Mouse (Mus musculus): ENCODE data around the gene Farp1. TPM values are rescaled to one million over a fixed set of nuclear protein-coding genes. Genes with fewer than 3 reads are reported as not detected.
"Not testable (repeated sequence)": the region's sequence is repeated elsewhere in the genome, so short reads cannot be mapped to it uniquely, and the experiment has no call there.

Farp1 gene
- total RNA-seq, 2 experiments from 2014 or later, result 7.2 to 8.3 TPM

DNA sequence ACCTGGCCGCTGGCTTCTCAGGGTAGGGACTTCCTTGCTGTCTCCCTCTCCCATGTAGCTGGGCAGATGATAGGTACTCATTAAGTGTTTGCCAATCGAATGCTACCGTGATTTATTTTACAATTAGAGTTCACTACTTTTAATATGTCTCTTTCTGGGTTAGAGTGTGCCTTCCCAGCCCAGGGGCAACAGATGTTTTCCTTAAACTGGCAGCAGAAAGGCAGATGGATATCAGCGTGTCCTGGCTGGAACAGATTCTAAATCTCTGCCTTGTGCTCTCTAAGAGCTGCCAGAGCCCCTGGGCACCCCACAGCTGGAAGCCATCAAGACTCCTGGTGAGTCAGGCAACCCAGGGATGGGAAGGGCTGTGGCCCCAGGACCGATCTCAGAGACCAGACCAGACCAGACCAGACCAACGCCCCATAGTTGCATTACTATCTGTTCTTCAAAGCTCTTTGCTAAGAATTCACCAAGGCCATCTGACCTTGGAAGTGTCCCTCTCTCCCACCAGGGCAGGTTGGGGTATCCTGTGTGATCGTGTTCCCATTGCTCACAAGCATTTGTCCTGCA, 69.8 kb downstream of the Farp1 start:
- DNase-seq, result no peak

DNA sequence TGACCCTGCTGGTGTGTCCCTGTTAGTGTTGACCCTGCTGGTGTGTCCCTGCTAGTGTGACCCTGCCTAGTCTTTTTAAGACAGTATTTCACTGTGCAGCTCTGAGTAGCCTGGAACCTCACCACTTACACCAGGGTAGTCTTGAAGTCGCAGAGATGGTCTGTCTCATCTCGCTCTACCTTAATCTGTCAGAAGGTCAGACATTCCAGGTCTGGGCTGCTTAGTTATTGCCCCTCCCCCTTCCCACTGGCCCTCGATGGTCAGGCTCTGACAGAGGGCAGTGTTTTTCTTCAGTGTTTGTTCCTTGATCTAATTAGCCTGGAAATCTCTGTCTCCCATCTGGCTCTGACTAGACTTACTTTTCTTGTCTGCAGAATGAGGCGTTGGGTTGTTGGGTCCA, 71.9 kb downstream of the Farp1 start:
- no peak for DNase-seq

DNA sequence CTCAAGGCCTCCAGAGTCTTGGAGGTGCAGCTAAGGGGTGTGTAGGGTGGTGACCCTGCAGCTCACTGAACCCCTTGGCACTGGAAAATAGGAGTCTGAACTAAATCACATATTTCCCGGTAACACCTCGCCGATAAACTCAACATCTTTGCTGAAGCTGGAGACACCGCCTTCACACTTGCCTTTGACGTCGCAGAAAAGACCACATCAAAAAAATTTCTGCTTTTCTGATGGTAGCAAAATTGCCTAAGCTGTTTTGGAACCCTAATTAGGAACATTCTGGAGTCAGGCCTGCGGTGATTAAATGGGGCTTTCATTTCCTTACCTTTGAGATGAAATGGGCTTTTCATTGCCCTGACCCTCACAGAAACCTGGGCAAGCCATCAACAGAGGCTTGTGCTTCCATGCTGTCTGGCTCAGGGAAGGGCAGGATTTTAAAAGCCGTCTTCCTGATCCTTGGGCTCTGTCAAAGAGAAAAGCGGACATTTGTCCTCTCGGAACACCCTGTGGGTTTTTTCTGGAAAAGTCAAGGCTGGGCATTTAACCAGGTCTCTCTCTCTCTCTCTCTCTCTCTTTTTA, 72.8 kb downstream of the Farp1 start:
- DNase-seq, result no peak

DNA sequence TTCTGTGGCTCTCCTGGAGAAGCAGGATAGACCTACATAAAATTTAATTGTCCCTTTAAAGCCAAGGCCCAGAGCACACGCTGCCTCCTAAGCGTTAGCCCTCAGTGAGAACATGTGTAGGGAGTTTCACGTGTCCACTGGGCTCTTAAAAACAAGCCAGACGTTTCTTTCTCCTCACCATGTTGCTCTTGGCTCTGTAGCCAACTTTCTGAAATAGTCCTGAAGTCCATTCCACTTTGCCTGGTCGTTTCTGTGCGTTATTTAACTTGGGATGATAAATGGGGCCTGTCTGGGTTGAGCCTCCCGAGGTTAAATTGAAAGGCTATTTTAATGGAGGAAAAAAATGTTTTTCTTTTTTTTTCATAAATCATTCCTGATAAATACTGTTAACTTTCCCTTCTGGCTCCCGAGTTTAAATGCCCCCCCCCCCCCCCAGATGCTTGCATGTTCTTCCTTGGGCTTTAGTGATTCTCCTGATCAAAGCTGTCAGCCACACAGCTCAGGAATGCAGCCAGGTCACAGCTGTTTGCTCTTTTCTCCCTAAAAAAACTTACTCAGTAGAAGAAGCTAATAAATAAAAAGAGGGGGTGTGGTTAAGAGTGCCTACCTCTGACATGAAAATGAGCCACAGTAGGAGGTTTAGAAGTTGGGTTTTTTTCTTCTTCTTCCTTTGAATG, 73.6 kb downstream of the Farp1 start:
- no peak for DNase-seq

- no peak for DNase-seq
Observed at GRCm38 (mm10) chr14:121109116-121109504, 74.1 kb downstream of the Farp1 start.

DNA sequence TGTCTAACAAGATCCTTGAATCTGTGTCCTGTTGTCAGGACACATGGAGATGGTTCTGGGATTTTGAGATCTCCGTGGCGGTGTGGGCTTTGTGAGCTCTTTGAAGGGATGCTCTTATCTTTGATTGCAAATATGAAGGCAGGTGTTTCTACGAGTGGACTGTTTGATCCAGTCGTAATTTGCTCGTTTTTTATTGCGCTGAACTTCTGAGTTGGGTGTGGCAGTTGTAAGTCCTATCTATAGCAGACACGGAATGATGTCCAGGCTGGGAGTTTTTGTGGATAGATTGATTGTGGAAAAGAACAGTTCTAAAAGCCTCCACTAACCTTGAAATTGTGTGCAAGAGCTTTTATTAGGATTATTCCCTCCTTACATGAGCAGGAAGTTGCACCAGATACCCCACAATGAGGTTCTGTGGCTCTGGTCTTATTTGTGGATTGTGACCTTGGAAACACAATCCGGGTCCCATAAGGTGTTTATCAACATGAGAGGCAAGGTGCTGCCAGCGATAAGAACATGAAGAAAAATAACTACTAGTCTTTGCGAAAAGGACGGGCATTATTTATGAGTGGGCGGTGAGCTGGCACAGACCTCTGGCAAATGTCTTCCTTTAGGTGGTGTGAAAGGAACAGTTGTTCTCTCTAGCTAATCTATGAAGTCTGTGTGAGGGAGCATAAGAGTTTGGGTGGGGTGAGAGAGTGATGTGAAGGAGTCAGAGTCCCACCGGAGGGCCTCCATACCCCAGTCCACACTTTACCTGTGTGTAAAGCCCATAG, 75.7 kb downstream of the Farp1 start:
- DNase-seq, result no peak

- DNase-seq, result no peak
Observed at GRCm38 (mm10) chr14:121112061-121112460, 77.1 kb downstream of the Farp1 start.

GRCm38 (mm10) chr14:121113785-121114184, 78.8 kb downstream of the Farp1 start:
- no peak for DNase-seq

GRCm38 (mm10) chr14:121116696-121117095, 81.7 kb downstream of the Farp1 start:
- no peak for DNase-seq

GRCm38 (mm10) chr14:121118860-121119259, 83.9 kb downstream of the Farp1 start:
- DNase-seq, result no peak

- no peak for DNase-seq
Observed at GRCm38 (mm10) chr14:121121664-121122063, 86.7 kb downstream of the Farp1 start.

- DNase-seq, result no peak
Observed at GRCm38 (mm10) chr14:121122852-121123251, 87.9 kb downstream of the Farp1 start.

DNA sequence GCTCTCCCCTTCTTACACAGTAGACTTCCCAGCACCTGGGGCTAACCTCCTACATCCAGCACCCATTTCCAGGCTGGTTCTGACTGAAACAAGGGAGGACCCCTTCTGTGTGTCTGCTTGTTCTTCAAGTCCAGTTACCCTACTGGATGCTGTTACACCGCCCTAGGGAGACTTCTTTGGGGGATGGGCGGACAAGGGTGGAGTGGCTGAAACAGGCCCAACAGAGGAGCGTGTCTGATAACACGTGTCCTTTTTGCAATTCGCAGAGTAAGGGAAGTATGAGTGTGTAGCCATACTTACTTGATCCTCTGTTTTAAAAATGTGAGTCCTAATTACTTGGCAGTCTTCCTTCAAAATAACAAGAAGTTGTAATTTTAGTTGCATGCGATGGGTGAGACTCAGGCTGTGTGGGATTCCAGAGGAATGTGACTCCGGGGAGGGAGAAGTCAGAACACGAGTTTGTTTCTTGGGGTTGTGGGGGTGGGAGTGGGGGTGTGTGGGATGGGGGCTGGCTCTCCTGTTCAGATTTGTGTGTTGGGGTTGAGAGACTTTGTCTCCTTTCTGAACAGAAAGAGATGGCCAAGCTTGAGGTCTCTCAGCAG, 89.5 kb downstream of the Farp1 start:
- no peak for DNase-seq

DNA sequence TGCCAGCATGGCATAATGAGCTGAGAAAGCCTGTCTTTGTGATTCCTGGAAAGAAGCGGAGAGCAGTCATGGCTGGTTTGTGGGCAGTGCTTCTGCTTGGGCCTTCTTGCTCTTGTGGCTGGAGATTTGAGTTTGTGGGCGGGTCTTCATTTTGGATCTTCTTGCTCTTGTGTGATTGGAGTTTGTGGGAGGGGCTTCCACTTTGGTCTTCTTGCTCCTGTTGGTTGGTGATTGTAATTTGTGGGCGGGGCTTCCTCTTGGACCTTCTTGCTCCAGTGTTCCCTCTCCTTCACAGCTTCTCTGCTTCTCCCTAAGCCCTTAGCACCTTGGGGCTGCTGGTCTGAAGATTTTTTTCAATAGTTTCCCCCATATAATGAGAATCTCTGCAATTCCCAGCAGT, 90.7 kb downstream of the Farp1 start:
- no peak for DNase-seq

GRCm38 (mm10) chr14:121126291-121126690, 91.3 kb downstream of the Farp1 start:
- no peak for DNase-seq

DNA sequence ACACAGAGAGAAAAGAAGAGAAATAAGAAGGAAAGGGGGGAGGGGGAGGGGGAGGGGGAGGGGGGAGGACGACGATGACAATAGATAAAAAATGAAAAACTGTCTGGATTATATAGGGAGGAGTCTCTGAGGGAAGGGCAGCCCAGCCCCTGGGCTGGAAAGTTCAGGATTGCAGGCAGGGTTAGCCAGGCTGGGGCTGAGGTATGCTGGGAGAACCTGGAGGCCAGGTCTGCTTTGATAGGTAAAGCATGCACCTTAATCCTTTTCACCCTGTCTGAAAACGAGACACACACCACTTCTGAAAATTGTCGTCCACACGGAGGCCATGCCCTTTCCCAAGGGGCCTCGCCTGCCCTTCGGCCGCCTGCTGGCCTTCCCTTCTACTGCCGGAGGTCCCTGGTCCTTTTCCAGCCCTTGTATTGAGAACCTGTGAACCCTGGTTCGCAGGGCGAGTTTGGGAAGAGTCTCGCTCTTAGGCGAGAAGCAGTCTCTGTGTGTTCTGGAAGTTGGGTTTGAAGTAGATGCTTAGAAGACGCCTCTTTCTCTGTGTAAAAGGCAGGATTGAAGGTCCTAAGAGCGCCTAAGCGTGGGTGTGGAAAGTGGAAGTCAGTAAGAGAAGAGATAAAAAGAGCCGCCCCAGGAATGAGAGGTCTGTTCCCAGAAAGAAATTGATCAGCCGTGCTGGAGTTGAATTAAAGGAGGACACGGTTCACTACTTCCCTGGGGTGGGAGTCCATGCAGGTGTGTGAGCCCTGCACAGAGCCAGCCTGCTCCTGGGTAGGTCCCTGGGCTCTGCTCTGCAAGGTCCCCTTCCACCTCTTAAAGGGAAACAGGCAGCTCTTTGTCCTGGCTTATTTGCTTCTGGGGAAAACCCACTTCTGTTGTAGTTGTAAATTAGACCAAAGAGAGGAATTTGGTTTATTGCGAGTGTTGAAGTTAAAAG, 94.1 kb downstream of the Farp1 start:
- no peak for DNase-seq

DNA sequence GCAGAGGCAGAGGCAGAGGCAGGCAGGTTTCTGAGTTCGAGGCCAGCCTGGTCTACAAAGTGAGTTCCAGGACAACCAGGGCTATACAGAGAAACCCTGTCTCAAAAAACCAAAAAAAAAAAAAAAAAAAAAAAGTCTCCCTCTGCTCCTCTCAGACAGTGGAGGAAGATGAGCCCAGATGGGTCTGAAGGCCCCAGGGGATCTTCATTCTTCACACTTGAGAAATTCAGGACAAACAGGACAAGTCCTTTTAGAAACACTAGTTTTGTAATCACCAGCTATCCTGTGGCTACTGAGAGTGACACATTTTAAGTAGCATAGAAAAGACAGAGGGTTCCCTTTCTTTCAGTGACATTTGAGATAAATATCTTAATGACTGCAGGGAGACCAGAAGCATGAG, 95.4 kb downstream of the Farp1 start:
- DNase-seq, result not testable (repeated sequence)

- DNase-seq, result no peak
Observed at GRCm38 (mm10) chr14:121134414-121134813, 99.4 kb downstream of the Farp1 start.

DNA sequence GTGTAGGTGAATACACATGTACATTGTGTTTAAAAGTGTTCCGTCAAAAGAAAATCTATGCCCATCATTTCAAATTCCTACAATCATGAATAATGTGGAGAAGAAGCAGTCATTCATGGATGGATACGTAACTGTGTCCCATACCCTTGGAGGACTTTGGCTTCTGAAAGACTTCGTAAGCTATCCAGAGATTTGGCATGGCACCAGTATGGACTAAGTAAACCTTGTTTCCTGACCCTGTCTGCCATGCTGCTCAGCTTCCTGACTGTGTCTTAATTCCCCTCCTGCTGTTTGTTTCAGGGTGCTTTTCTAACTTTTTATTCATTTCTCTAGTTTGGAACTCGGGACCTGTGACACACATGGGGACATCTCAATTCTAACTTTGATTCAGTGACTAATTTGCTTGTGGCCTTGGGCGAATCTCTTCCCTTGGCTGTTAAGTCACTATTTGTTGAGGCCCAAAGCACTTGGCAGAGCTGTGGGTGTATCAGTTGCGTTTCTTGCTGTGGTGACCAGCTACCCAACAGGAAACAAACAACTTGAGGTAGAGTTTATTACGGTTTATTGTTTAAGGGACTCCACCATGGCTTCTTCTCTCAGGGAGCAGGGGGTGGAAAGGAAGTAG, 108.9 kb downstream of the Farp1 start:
- DNase-seq, result no peak

GRCm38 (mm10) chr14:121144496-121144895, 109.5 kb downstream of the Farp1 start:
- no peak for DNase-seq

DNA sequence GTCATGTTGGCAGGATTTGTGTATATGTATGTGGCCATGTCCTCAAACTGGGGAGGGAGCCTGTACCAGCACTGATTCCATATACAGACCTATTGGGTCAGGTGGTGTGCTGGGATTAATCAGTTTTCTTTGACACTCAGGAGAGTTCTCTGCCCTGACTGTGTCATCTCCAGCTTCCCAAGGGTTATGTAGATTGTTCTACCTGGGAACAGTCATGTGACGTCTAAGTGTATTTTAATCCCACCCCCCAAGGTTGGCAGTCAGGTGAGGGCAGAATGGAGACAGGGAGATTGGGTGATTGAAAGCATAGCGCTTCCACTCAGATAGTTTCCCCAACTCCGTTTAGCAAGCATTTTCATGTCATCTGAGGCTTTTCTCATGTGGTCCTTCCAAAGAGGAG, 110.3 kb downstream of the Farp1 start:
- no peak for DNase-seq
